Mouse (Mus musculus) CH12.LX (cell line): ENCODE results near the gene Fam229a. TPM values are rescaled to one million over a fixed set of nuclear protein-coding genes. Genes with fewer than 3 reads are reported as not detected.

Experiments used
- DNase-seq: peaks from one replicate; pipeline ENCODE4 v3.0.0-alpha.2; 2013; ENCODE audit errors: extremely low read depth
- H3K27ac ChIP-seq: 2 replicates; pipeline ENCODE4 v1.5.1; 2012; ENCODE audit warnings: low read depth, mild to moderate bottlenecking, control low read depth, moderate library complexity; ENCODE audit not compliant: insufficient read depth
- H3K27me3 ChIP-seq: replicated peaks from 2 replicates; pipeline ENCODE3; 2012; ENCODE audit warnings: inconsistent platforms
- H3K36me3 ChIP-seq, 2 experiments: replicated peaks in 1 of 2; 2 replicates each; pipeline versions ENCODE3 to v1.6.1; 2012; ENCODE audit warnings: inconsistent platforms in 1 of 2, low read length in 1 of 2, mild to moderate bottlenecking in 1 of 2, mixed read lengths in 1 of 2, moderate library complexity in 1 of 2; ENCODE audit not compliant: control insufficient read depth in 1 of 2, insufficient read depth in 1 of 2
- H3K4me1 ChIP-seq, 2 experiments: 2 replicates each; pipeline ENCODE4 v1.6.1; 2012; ENCODE audit warnings: inconsistent platforms in 1 of 2, moderate library complexity in 1 of 2; ENCODE audit not compliant: insufficient read depth in 2 of 2, control insufficient read depth in 1 of 2
- H3K4me2 ChIP-seq: 2 replicates; pipeline ENCODE4 v1.6.1; 2012; ENCODE audit warnings: low read depth, mild to moderate bottlenecking, control low read depth; ENCODE audit not compliant: poor library complexity, insufficient read depth, severe bottlenecking
- H3K4me3 ChIP-seq, 3 experiments: fragments of 150-350 bp in 1 of 3; sonication (generic) in 1 of 3; replicated peaks in 1 of 3; 2 replicates each; pipeline versions ENCODE3 to v1.5.1; 2011 to 2012; ENCODE audit warnings: low read depth in 2 of 3, low read length in 2 of 3, mild to moderate bottlenecking in 2 of 3, moderate library complexity in 2 of 3, control low read depth in 1 of 3, improper control_type of control experiment in 1 of 3, inconsistent platforms in 1 of 3, mixed read lengths in 1 of 3; ENCODE audit not compliant: poor library complexity in 1 of 3
- H3K79me2 ChIP-seq: replicated peaks from 2 replicates; pipeline ENCODE4 v1.6.1; 2012; ENCODE audit warnings: mild to moderate bottlenecking, moderate library complexity; ENCODE audit not compliant: control insufficient read depth, poor library complexity, insufficient read depth, severe bottlenecking; ENCODE audit errors: extremely low read depth
- H3K9ac ChIP-seq: 2 replicates; pipeline ENCODE4 v1.6.1; 2012; ENCODE audit warnings: low read depth, mild to moderate bottlenecking, control low read depth, moderate library complexity; ENCODE audit not compliant: insufficient read depth
- H3K9me3 ChIP-seq: replicated peaks from 2 replicates; pipeline ENCODE3; 2012; ENCODE audit warnings: low read length, inconsistent platforms, mixed read lengths
- CHD1 ChIP-seq: IDR thresholded peaks from 2 replicates; pipeline ENCODE4 v1.6.1; 2012; ENCODE audit warnings: low read depth, low read length, improper control_type of control experiment, inconsistent platforms
- GABPA ChIP-seq: IDR thresholded peaks from 2 replicates; pipeline ENCODE4 v1.6.1; 2012; ENCODE audit warnings: low read depth, low read length, improper control_type of control experiment, inconsistent platforms; ENCODE audit not compliant: insufficient replicate concordance
- JUND ChIP-seq: conservative IDR thresholded peaks from 2 replicates; pipeline ENCODE4 v1.6.1; 2011; ENCODE audit warnings: low read depth, low read length, improper control_type of control experiment
- MAFK ChIP-seq: IDR thresholded peaks from 2 replicates; pipeline ENCODE4 v1.6.1; 2011; ENCODE audit warnings: low read length, improper control_type of control experiment; ENCODE audit not compliant: insufficient replicate concordance
- MEF2A ChIP-seq: IDR thresholded peaks from 2 replicates; pipeline ENCODE4 v1.6.1; 2014; ENCODE audit warnings: low read depth, mild to moderate bottlenecking, inconsistent platforms, low read length, improper control_type of control experiment, borderline replicate concordance
- MYC ChIP-seq: IDR thresholded peaks from 2 replicates; pipeline ENCODE4 v1.6.1; 2011; ENCODE audit warnings: low read depth, mild to moderate bottlenecking, improper control_type of control experiment, low read length
- NRF1 ChIP-seq: IDR thresholded peaks from 2 replicates; pipeline ENCODE4 v1.6.1; 2014; ENCODE audit warnings: low read depth, mild to moderate bottlenecking, inconsistent platforms, low read length, improper control_type of control experiment, moderate library complexity
- PAX5 ChIP-seq: IDR thresholded peaks from 2 replicates; pipeline ENCODE4 v1.6.1; 2012; ENCODE audit warnings: low read length, inconsistent platforms, mixed read lengths
- POLR2AphosphoS2 ChIP-seq: IDR thresholded peaks from 2 replicates; pipeline ENCODE4 v1.6.1; 2011; ENCODE audit warnings: low read depth, low read length, improper control_type of control experiment
- RAD21 ChIP-seq: IDR thresholded peaks from 2 replicates; pipeline ENCODE4 v1.6.1; 2011; ENCODE audit warnings: low read depth, mild to moderate bottlenecking, low read length, improper control_type of control experiment, moderate library complexity
- RCOR1 ChIP-seq: conservative IDR thresholded peaks from 2 replicates; pipeline ENCODE4 v1.6.1; 2012; ENCODE audit warnings: low read depth, mild to moderate bottlenecking, inconsistent platforms, low read length, improper control_type of control experiment
- SMC3 ChIP-seq: IDR thresholded peaks from 2 replicates; pipeline ENCODE4 v1.6.1; 2011; ENCODE audit warnings: low read depth, low read length, improper control_type of control experiment
- UBTF ChIP-seq: IDR thresholded peaks from 2 replicates; pipeline ENCODE4 v1.6.1; 2012; ENCODE audit warnings: low read depth, mild to moderate bottlenecking, inconsistent platforms, low read length, improper control_type of control experiment, moderate library complexity
- USF1 ChIP-seq: IDR thresholded peaks from 2 replicates; pipeline ENCODE4 v1.6.1; 2014; ENCODE audit warnings: low read depth, mild to moderate bottlenecking, inconsistent platforms, low read length, improper control_type of control experiment
- ZKSCAN1 ChIP-seq: IDR thresholded peaks from 2 replicates; pipeline ENCODE4 v1.6.1; 2012; ENCODE audit warnings: low read depth, inconsistent platforms, low read length, improper control_type of control experiment, borderline replicate concordance
- ZNF384 ChIP-seq: IDR thresholded peaks from 2 replicates; pipeline ENCODE4 v1.6.1; 2012; ENCODE audit warnings: low read depth, low read length, improper control_type of control experiment, inconsistent platforms
- dilution Hi-C: fragments of 300-500 bp; cut with MboI; formaldehyde crosslinking; loops from 2 replicates; pipeline ENCODE4 v1.14.3; 2020; ENCODE audit warnings: low sequenced_read_pairs; ENCODE audit not compliant: extremely low pct_unique_long_range_greater_than_20kb, extremely low pct_ligation_motif_present
- in situ Hi-C: fragments of 300-500 bp; cut with MboI; formaldehyde crosslinking; loops from 3 replicates; pipeline ENCODE4 v1.14.3; 2019; ENCODE audit warnings: low sequenced_read_pairs, low pct_ligation_motif_present, low pct_unique_long_range_greater_than_20kb, mixed read lengths
- polyA plus RNA-seq: library from polyadenylated mRNA; unstranded; fragments of >175 nt; gene quantifications from 2 replicates; pipeline ENCODE4 v1.2.1, GENCODE M21; 2012; ENCODE audit warnings: low read depth; ENCODE audit not compliant: insufficient read length
- total RNA-seq, 2 experiments: library from RNA; depleted of rRNA; stranded (reverse); fragments of 300-350 nt in 1 of 2; fragments of >200 nt in 1 of 2; gene quantifications; 2 replicates each; pipeline ENCODE4 v1.2.3; 2012 to 2014

Fam229a gene
- total and polyA plus RNA-seq, 3 experiments, result not detected

GRCm38 (mm10) chr4:129464286-129464815 lies 26.6 kb upstream of the Fam229a start:
- in situ Hi-C loops, result no loop called here
- TF ChIP-seq MAFK (no peak), RAD21 (no peak), RCOR1 (no peak), SMC3 (no peak), POLR2AphosphoS2 (no peak), ZNF384 (no peak), GABPA (no peak), USF1 (no peak), ZKSCAN1 (no peak)
- TF ChIP-seq, all 38 proteins: peak for 0
- Histone ChIP-seq H3K79me2 (peaks cover 5% of the 10 kb centered on the region), H3K36me3 (peaks cover 39 to 64% of the 10 kb centered on the region in 2 experiments), H3K9me3 (no peaks in the 10 kb centered on the region), H3K9ac (no peak overlapping the region), H3K4me3 (no peak overlapping the region), H3K4me1 (peaks cover 0 to 30% of the 10 kb centered on the region in 2 experiments; a peak in 3 of 4 replicates), H3K27ac (no peak overlapping the region), H3K4me2 (no peak overlapping the region), H3K27me3 (no peaks in the 10 kb centered on the region)
- DNase-seq, result no peak
- dilution Hi-C loops, result no loop called here

- peaks cover 63 to 80% of the 10 kb centered on the region in 2 experiments for H3K36me3 ChIP-seq
- no peaks in the 10 kb centered on the region for H3K4me1 ChIP-seq
- no peaks in the 10 kb centered on the region for H3K79me2 ChIP-seq
- no peaks in the 10 kb centered on the region for H3K9me3 ChIP-seq
- no peak overlapping the region for H3K4me3 ChIP-seq
- in situ Hi-C loops, result no loop called here
- no peak for DNase-seq
- H3K4me2 ChIP-seq, result no peak overlapping the region
- dilution Hi-C loops, result no loop called here
- H3K27me3 ChIP-seq, result no peaks in the 10 kb centered on the region
- H3K27ac ChIP-seq, result no peak overlapping the region
- no peak for TF ChIP-seq PAX5
- TF ChIP-seq NRF1, result no peak
- TF ChIP-seq GABPA, result no peak
- no peak for TF ChIP-seq JUND
- TF ChIP-seq MAFK, result no peak
- no peak for TF ChIP-seq UBTF
- no peak for TF ChIP-seq ZNF384
- TF ChIP-seq CHD1, result no peak
- no peak for TF ChIP-seq MYC
- TF ChIP-seq MEF2A, result no peak
- no peak overlapping the region for H3K9ac ChIP-seq
Measured at GRCm38 (mm10) chr4:129476047-129476446, 14.9 kb upstream of the Fam229a start.
